Mouse (Mus musculus) lung, postnatal 25 days (tissue): Measurements from ENCODE around the gene Zfp704.

ENCODE experiments used
- DNase-seq: peaks from one replicate; pipeline ENCODE4 v3.0.0; 2022; ENCODE audit warnings: low spot score

Zfp704 gene

DNA sequence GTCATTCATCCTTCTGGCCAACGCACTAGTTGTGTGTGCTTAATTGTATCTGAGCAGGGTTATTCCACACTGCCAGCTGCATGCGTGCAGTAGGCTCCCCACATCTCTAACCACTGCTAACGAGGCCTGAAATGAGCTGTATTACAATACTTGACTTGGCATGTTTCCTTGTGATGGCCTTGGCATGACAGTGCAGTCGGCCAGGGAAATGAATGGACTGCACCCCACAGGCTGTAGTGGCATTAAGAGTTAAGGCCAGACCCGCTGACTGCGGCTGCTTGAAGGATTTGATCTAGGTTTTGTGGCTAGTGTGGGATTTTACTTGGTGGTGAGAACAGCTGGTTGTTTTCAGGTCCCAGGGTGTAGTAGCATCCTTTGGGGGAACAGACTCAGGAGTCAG lies 185.2 kb downstream of the Zfp704 start:
- DNase-seq: no peak

GRCm38 (mm10) chr3:9423669-9424068 lies 186.2 kb downstream of the Zfp704 start:
- no peak for DNase-seq

GRCm38 (mm10) chr3:9408896-9409295 lies 201.0 kb downstream of the Zfp704 start:
- DNase-seq: no peak

- DNase-seq: no peak
Observed at GRCm38 (mm10) chr3:9407801-9408200, 202.1 kb downstream of the Zfp704 start.

- DNase-seq: peak; percentile 67
Observed at GRCm38 (mm10) chr3:9407119-9407546, 202.8 kb downstream of the Zfp704 start.

DNA sequence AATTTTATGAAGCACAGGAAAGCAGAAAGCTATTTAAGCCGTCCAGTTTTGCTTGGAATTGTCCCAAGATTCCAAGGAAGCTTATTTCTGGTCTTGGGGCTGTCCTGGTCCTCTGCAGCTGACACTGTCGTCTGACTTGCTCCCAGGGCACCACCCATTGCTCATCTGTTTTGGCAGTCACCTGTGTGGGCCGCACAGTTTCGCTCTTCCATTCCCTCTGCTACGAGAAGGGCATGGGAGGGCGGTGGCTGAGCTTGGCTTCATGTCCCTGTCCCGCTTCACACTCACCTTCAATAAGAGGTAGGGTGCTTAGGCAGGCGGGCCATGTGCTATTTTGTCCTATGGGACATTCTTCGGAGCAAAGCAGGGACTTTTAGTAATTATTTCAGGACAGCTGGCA lies 204.5 kb downstream of the Zfp704 start:
- no peak for DNase-seq

- DNase-seq: no peak
Observed at GRCm38 (mm10) chr3:9403255-9404050, 206.4 kb downstream of the Zfp704 start.

- peak; percentile 69 for DNase-seq
Observed at GRCm38 (mm10) chr3:9402836-9403235, 207.0 kb downstream of the Zfp704 start.

- no peak for DNase-seq
Observed at GRCm38 (mm10) chr3:9402345-9402744, 207.5 kb downstream of the Zfp704 start.

DNA sequence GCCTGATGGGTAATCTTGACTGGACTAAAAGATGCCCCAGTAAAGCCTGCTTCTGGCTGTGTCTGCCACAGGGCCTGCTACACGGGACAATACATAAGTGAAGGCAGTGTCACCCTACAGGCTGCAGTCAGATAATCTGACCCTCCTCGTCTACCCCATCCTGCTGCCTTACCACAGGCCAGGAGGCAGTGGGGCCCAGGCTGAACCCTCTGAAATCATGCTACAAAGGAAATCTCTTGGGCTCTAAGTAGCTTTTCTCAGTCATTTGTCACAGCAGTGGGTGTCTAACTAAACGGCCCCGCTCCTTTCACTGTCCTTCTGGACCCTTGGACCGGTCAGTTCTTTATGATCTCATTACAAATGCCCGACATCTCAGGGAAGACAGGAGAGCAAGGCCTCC lies 208.2 kb downstream of the Zfp704 start:
- DNase-seq: no peak

DNA sequence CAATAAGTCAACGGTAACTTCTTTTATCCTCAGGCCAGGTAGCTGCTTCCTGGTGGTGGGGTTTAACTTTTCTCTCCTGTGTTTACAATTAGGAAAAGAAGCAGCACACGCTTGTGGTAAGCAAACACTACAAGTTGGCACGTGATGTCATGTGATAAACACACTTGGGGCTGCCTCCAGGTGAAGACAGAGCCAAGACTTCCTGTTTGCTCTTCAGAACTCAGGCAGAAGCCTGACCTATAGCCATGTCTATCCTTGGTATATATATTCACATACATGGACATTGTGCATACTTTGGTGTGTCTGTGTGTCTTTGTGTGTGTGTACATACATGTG lies 209.0 kb downstream of the Zfp704 start:
- DNase-seq: no peak

- DNase-seq: peak; percentile 54
Observed at GRCm38 (mm10) chr3:9400201-9400885, 209.5 kb downstream of the Zfp704 start.

- DNase-seq: no peak
Observed at GRCm38 (mm10) chr3:9398271-9398670, 211.6 kb downstream of the Zfp704 start.
